Mouse (Mus musculus): Measurements from ENCODE around the gene Kazald1. TPM values are rescaled to one million over a fixed set of nuclear protein-coding genes. Genes with fewer than 3 reads are reported as not detected.
"Not testable (repeated sequence)": the region's sequence is repeated elsewhere in the genome, so short reads cannot be mapped to it uniquely, and the experiment has no call there.

The Kazald1 gene
- polyA plus RNA-seq, 1 experiment = 15.0 TPM

- peak; percentile 83 to 87 for DNase-seq
- H3K4me3 ChIP-seq (replicated peaks; ENCODE audit: insufficient read depth, low read depth, low read length) = no peak overlapping the region
- peaks cover 15% of the 10 kb centered on the region; the same call in 1 of the 2 replicates for H3K4me1 ChIP-seq (ENCODE audit: control insufficient read depth, insufficient read depth, low read length)
- no peaks in the 10 kb centered on the region for H3K27me3 ChIP-seq (ENCODE audit: control insufficient read depth, insufficient read depth, low read length)
- WGBS = 29% methylated on average over 20 of the region's 20 CpGs
- TF ChIP-seq CTCF (IDR thresholded peaks at IDR 0.05; ENCODE audit: borderline replicate concordance, insufficient read depth, low read depth, low read length) (peak; percentile 84), POLR2A (IDR thresholded peaks at IDR 0.05; ENCODE audit: borderline replicate concordance, insufficient read depth, low read length) (no peak)
- H3K27ac ChIP-seq (ENCODE audit: insufficient read depth, low read length) = no peak overlapping the region
These were observed 44.0 kb upstream of the Kazald1 start for GRCm38 (mm10) chr19:45030746-45031693.

GRCm38 (mm10) chr19:45031780-45032179, 43.3 kb upstream of the Kazald1 start:
- 12% methylated on average over 4 of the region's 4 CpGs for WGBS
- Histone ChIP-seq H3K27ac (ENCODE audit: insufficient read depth, low read length) (no peak overlapping the region), H3K4me1 (ENCODE audit: control insufficient read depth, insufficient read depth, low read length) (peaks cover 15% of the 10 kb centered on the region; the same call in 1 of the 2 replicates), H3K4me3 (replicated peaks; ENCODE audit: insufficient read depth, low read depth, low read length) (no peak overlapping the region), H3K27me3 (ENCODE audit: control insufficient read depth, insufficient read depth, low read length) (no peaks in the 10 kb centered on the region)
- peak; percentile 79 to 84 for DNase-seq
- no peak for TF ChIP-seq POLR2A (IDR thresholded peaks at IDR 0.05; ENCODE audit: borderline replicate concordance, insufficient read depth, low read length)
- TF ChIP-seq CTCF (IDR thresholded peaks at IDR 0.05; ENCODE audit: borderline replicate concordance, insufficient read depth, low read depth, low read length) = peak; percentile 89

GRCm38 (mm10) chr19:45032570-45033332, 42.3 kb upstream of the Kazald1 start:
- H3K4me1 ChIP-seq (ENCODE audit: control insufficient read depth, insufficient read depth, low read length) = peaks cover 15% of the 10 kb centered on the region; the same call in 1 of the 2 replicates
- no peak overlapping the region for H3K27ac ChIP-seq (ENCODE audit: insufficient read depth, low read length)
- TF ChIP-seq CTCF (IDR thresholded peaks at IDR 0.05; ENCODE audit: borderline replicate concordance, insufficient read depth, low read depth, low read length) = peak; percentile 57
- no peak for TF ChIP-seq POLR2A (IDR thresholded peaks at IDR 0.05; ENCODE audit: borderline replicate concordance, insufficient read depth, low read length)
- no peaks in the 10 kb centered on the region for H3K27me3 ChIP-seq (ENCODE audit: control insufficient read depth, insufficient read depth, low read length)
- H3K4me3 ChIP-seq (replicated peaks; ENCODE audit: insufficient read depth, low read depth, low read length) = no peak overlapping the region
- peak; percentile 44 to 54 for DNase-seq
- 12% methylated on average over 17 of the region's 17 CpGs for WGBS

GRCm38 (mm10) chr19:45036867-45037266, 38.2 kb upstream of the Kazald1 start:
- Histone ChIP-seq H3K4me1 (ENCODE audit: control insufficient read depth, insufficient read depth, low read length) (peaks cover 4% of the 10 kb centered on the region; the same call in 1 of the 2 replicates), H3K27me3 (ENCODE audit: control insufficient read depth, insufficient read depth, low read length) (no peaks in the 10 kb centered on the region), H3K4me3 (replicated peaks; ENCODE audit: insufficient read depth, low read depth, low read length) (no peak overlapping the region), H3K27ac (ENCODE audit: insufficient read depth, low read length) (no peak overlapping the region)
- no peak for DNase-seq
- 32% methylated on average over 16 of the region's 16 CpGs for WGBS
- no peak for TF ChIP-seq POLR2A (IDR thresholded peaks at IDR 0.05; ENCODE audit: borderline replicate concordance, insufficient read depth, low read length)
- peak; percentile 27; the same call in 1 of the 2 replicates for TF ChIP-seq CTCF (IDR thresholded peaks at IDR 0.05; ENCODE audit: borderline replicate concordance, insufficient read depth, low read depth, low read length)

GRCm38 (mm10) chr19:45038198-45038597, 36.8 kb upstream of the Kazald1 start:
- WGBS = 90% methylated on average over 7 of the region's 7 CpGs
- not testable (repeated sequence) for H3K27me3 ChIP-seq (ENCODE audit: control insufficient read depth, insufficient read depth, low read length); H3K4me1 ChIP-seq (ENCODE audit: control insufficient read depth, insufficient read depth, low read length); DNase-seq; H3K27ac ChIP-seq (ENCODE audit: insufficient read depth, low read length); H3K4me3 ChIP-seq (replicated peaks; ENCODE audit: insufficient read depth, low read depth, low read length)

- DNase-seq = no peak
These were observed 34.8 kb upstream of the Kazald1 start for GRCm38 (mm10) chr19:45040214-45040613.

GRCm38 (mm10) chr19:45044389-45044927, 30.6 kb upstream of the Kazald1 start:
- Histone ChIP-seq H3K4me1 (ENCODE audit: control insufficient read depth, insufficient read depth, low read length) (peaks cover 8% of the 10 kb centered on the region), H3K27me3 (ENCODE audit: control insufficient read depth, insufficient read depth, low read length) (no peaks in the 10 kb centered on the region), H3K4me3 (replicated peaks; ENCODE audit: insufficient read depth, low read depth, low read length) (no peak overlapping the region), H3K27ac (ENCODE audit: insufficient read depth, low read length) (no peak overlapping the region)
- no peak for TF ChIP-seq POLR2A (IDR thresholded peaks at IDR 0.05; ENCODE audit: borderline replicate concordance, insufficient read depth, low read length)
- no peak for TF ChIP-seq CTCF (IDR thresholded peaks at IDR 0.05; ENCODE audit: borderline replicate concordance, insufficient read depth, low read depth, low read length)
- no peak for DNase-seq
- WGBS = 61% methylated on average over 11 of the region's 11 CpGs

More at GRCm38 (mm10) chr19:45040214-45040613, 34.8 kb upstream of the Kazald1 start:
- H3K27ac ChIP-seq (ENCODE audit: insufficient read depth, low read length) = no peak overlapping the region
- H3K27me3 ChIP-seq (ENCODE audit: control insufficient read depth, insufficient read depth, low read length) = no peaks in the 10 kb centered on the region
- WGBS = 58% methylated on average over 13 of the region's 13 CpGs
- no peaks in the 10 kb centered on the region for H3K4me1 ChIP-seq (ENCODE audit: control insufficient read depth, insufficient read depth, low read length)
- H3K4me3 ChIP-seq (replicated peaks; ENCODE audit: insufficient read depth, low read depth, low read length) = no peak overlapping the region
- no peak for TF ChIP-seq CTCF (IDR thresholded peaks at IDR 0.05; ENCODE audit: borderline replicate concordance, insufficient read depth, low read depth, low read length)

Measured in cerebellum, adult 2 months (tissue).